Mouse (Mus musculus) stomach, postnatal 0 days (tissue): ENCODE data around the gene Palm.

ENCODE experiments used
- CTCF ChIP-seq: IDR thresholded peaks from 2 replicates; pipeline ENCODE4 v1.5.1; 2016; ENCODE audit warnings: antibody characterized with exemption, low read depth, mild to moderate bottlenecking, moderate library complexity
- EP300 ChIP-seq: optimal IDR thresholded peaks from 2 replicates; pipeline ENCODE3; 2016; ENCODE audit warnings: antibody characterized with exemption

GRCm38 (mm10) chr10:79856280-79856679, 62.9 kb downstream of the Palm start:
- TF ChIP-seq CTCF, result no peak
- no peak for TF ChIP-seq EP300
